Mouse (Mus musculus): ENCODE results near the gene Eif4h. TPM values are rescaled to one million over a fixed set of nuclear protein-coding genes. Genes with fewer than 3 reads are reported as not detected.

Eif4h gene
- total RNA-seq, 1 experiment: 322 TPM

GRCm38 (mm10) chr5:134686541-134686940, 47.3 kb upstream of the Eif4h start:
- H3K9me3 ChIP-seq (ENCODE audit: control insufficient read depth, insufficient read depth, low read depth, low read length): no peaks in the 10 kb centered on the region
- no peak overlapping the region for H3K4me3 ChIP-seq (ENCODE audit: insufficient read depth in 1 of 2, low read depth in 1 of 2, low read length in 2 of 2, poor library complexity in 1 of 2, severe bottlenecking in 1 of 2)
- in situ Hi-C loops (cut with MboI; ENCODE audit: low sequenced_read_pairs in 2 of 2, unreplicated experiment in 2 of 2): no loop called here
- TF ChIP-seq CHD2 (IDR thresholded peaks at IDR 0.05; ENCODE audit: low read depth, low read length): no peak
- TF ChIP-seq ZC3H11A (IDR thresholded peaks at IDR 0.05; ENCODE audit: borderline replicate concordance, low read depth, low read length): no peak
- TF ChIP-seq MAFK (IDR thresholded peaks at IDR 0.05; ENCODE audit: insufficient read depth, low read depth, low read length): no peak
- no peak for TF ChIP-seq HCFC1 (IDR thresholded peaks at IDR 0.05; ENCODE audit: borderline replicate concordance, insufficient read depth, low read length)
- TF ChIP-seq ZNF384 (IDR thresholded peaks at IDR 0.05; ENCODE audit: low read depth, low read length): no peak
- H3K9ac ChIP-seq (ENCODE audit: insufficient read depth, low read depth, low read length, poor library complexity, severe bottlenecking): no peak overlapping the region
- peaks cover 0 to 2% of the 10 kb centered on the region in 2 experiments; a peak in 2 of 4 replicates for H3K4me1 ChIP-seq (ENCODE audit: control insufficient read depth in 2 of 2, insufficient read depth in 2 of 2, low read length in 2 of 2, poor library complexity in 1 of 2)
- H3K27ac ChIP-seq (ENCODE audit: insufficient read depth, low read depth, low read length, poor library complexity, severe bottlenecking): no peak overlapping the region
- H3K36me3 ChIP-seq (ENCODE audit: control insufficient read depth, insufficient read depth, low read length, poor library complexity, severe bottlenecking): no peaks in the 10 kb centered on the region; the same call in 1 of the 2 replicates
- no peak for DNase-seq (ENCODE audit: low read depth, low spot score)

- no peaks in the 10 kb centered on the region; the same call in 1 of the 2 replicates for H3K36me3 ChIP-seq (ENCODE audit: control insufficient read depth, insufficient read depth, low read length, poor library complexity, severe bottlenecking)
Observed at GRCm38 (mm10) chr5:134684398-134684797, 45.1 kb upstream of the Eif4h start.

GRCm38 (mm10) chr5:134683813-134684212, 44.5 kb upstream of the Eif4h start:
- Histone ChIP-seq H3K4me3 (ENCODE audit: insufficient read depth in 1 of 2, low read depth in 1 of 2, low read length in 2 of 2, poor library complexity in 1 of 2, severe bottlenecking in 1 of 2) (no peak overlapping the region), H3K9ac (ENCODE audit: insufficient read depth, low read depth, low read length, poor library complexity, severe bottlenecking) (no peak overlapping the region), H3K27ac (ENCODE audit: insufficient read depth, low read depth, low read length, poor library complexity, severe bottlenecking) (no peak overlapping the region), H3K9me3 (ENCODE audit: control insufficient read depth, insufficient read depth, low read depth, low read length) (no peaks in the 10 kb centered on the region), H3K36me3 (ENCODE audit: control insufficient read depth, insufficient read depth, low read length, poor library complexity, severe bottlenecking) (no peaks in the 10 kb centered on the region; the same call in 1 of the 2 replicates), H3K4me1 (ENCODE audit: control insufficient read depth in 2 of 2, insufficient read depth in 2 of 2, low read length in 2 of 2, poor library complexity in 1 of 2) (no peaks in the 10 kb centered on the region; a peak in 1 of 4 replicates)
- in situ Hi-C loops (cut with MboI; ENCODE audit: low sequenced_read_pairs in 2 of 2, unreplicated experiment in 2 of 2): no loop called here
- TF ChIP-seq CHD2 (IDR thresholded peaks at IDR 0.05; ENCODE audit: low read depth, low read length) (no peak), ZC3H11A (IDR thresholded peaks at IDR 0.05; ENCODE audit: borderline replicate concordance, low read depth, low read length) (no peak), HCFC1 (IDR thresholded peaks at IDR 0.05; ENCODE audit: borderline replicate concordance, insufficient read depth, low read length) (no peak), ZNF384 (IDR thresholded peaks at IDR 0.05; ENCODE audit: low read depth, low read length) (no peak), MAFK (IDR thresholded peaks at IDR 0.05; ENCODE audit: insufficient read depth, low read depth, low read length) (no peak)
- no peak for DNase-seq (ENCODE audit: low read depth, low spot score)

More at GRCm38 (mm10) chr5:134684398-134684797, 45.1 kb upstream of the Eif4h start:
- H3K4me3 ChIP-seq (ENCODE audit: insufficient read depth in 1 of 2, low read depth in 1 of 2, low read length in 2 of 2, poor library complexity in 1 of 2, severe bottlenecking in 1 of 2): no peak overlapping the region
- H3K9ac ChIP-seq (ENCODE audit: insufficient read depth, low read depth, low read length, poor library complexity, severe bottlenecking): no peak overlapping the region
- H3K4me1 ChIP-seq (ENCODE audit: control insufficient read depth in 2 of 2, insufficient read depth in 2 of 2, low read length in 2 of 2, poor library complexity in 1 of 2): peaks cover 0 to 2% of the 10 kb centered on the region in 2 experiments; a peak in 2 of 4 replicates
- in situ Hi-C loops (cut with MboI; ENCODE audit: low sequenced_read_pairs in 2 of 2, unreplicated experiment in 2 of 2): no loop called here
- no peak for DNase-seq (ENCODE audit: low read depth, low spot score)
- no peak overlapping the region for H3K27ac ChIP-seq (ENCODE audit: insufficient read depth, low read depth, low read length, poor library complexity, severe bottlenecking)
- TF ChIP-seq ZNF384 (IDR thresholded peaks at IDR 0.05; ENCODE audit: low read depth, low read length) (no peak), MAFK (IDR thresholded peaks at IDR 0.05; ENCODE audit: insufficient read depth, low read depth, low read length) (no peak), HCFC1 (IDR thresholded peaks at IDR 0.05; ENCODE audit: borderline replicate concordance, insufficient read depth, low read length) (no peak), CHD2 (IDR thresholded peaks at IDR 0.05; ENCODE audit: low read depth, low read length) (no peak), ZC3H11A (IDR thresholded peaks at IDR 0.05; ENCODE audit: borderline replicate concordance, low read depth, low read length) (no peak)
- H3K9me3 ChIP-seq (ENCODE audit: control insufficient read depth, insufficient read depth, low read depth, low read length): no peaks in the 10 kb centered on the region

GRCm38 (mm10) chr5:134680238-134680637, 40.9 kb upstream of the Eif4h start:
- no peak overlapping the region for H3K27ac ChIP-seq (ENCODE audit: insufficient read depth, low read depth, low read length, poor library complexity, severe bottlenecking)
- DNase-seq (ENCODE audit: low read depth, low spot score): no peak
- no peaks in the 10 kb centered on the region for H3K9me3 ChIP-seq (ENCODE audit: control insufficient read depth, insufficient read depth, low read depth, low read length)
- TF ChIP-seq ZNF384 (IDR thresholded peaks at IDR 0.05; ENCODE audit: low read depth, low read length): no peak
- TF ChIP-seq MAFK (IDR thresholded peaks at IDR 0.05; ENCODE audit: insufficient read depth, low read depth, low read length): no peak
- no peak for TF ChIP-seq HCFC1 (IDR thresholded peaks at IDR 0.05; ENCODE audit: borderline replicate concordance, insufficient read depth, low read length)
- no peak for TF ChIP-seq CHD2 (IDR thresholded peaks at IDR 0.05; ENCODE audit: low read depth, low read length)
- TF ChIP-seq ZC3H11A (IDR thresholded peaks at IDR 0.05; ENCODE audit: borderline replicate concordance, low read depth, low read length): no peak
- no peak overlapping the region for H3K4me3 ChIP-seq (ENCODE audit: insufficient read depth in 1 of 2, low read depth in 1 of 2, low read length in 2 of 2, poor library complexity in 1 of 2, severe bottlenecking in 1 of 2)
- in situ Hi-C loops (cut with MboI; ENCODE audit: low sequenced_read_pairs in 2 of 2, unreplicated experiment in 2 of 2): no loop called here
- H3K36me3 ChIP-seq (ENCODE audit: control insufficient read depth, insufficient read depth, low read length, poor library complexity, severe bottlenecking): no peaks in the 10 kb centered on the region; the same call in 1 of the 2 replicates
- H3K4me1 ChIP-seq (ENCODE audit: control insufficient read depth in 2 of 2, insufficient read depth in 2 of 2, low read length in 2 of 2, poor library complexity in 1 of 2): peaks cover 0 to 15% of the 10 kb centered on the region in 2 experiments; a peak in 2 of 4 replicates
- H3K9ac ChIP-seq (ENCODE audit: insufficient read depth, low read depth, low read length, poor library complexity, severe bottlenecking): no peak overlapping the region
